In genomic region chr11:65495034-65495433, GRCm38 (mm10) we compare ENCODE assay signal across 10 mouse cellular contexts.
DNase-seq lines count a peak whose midpoint lies in the region; ATAC-seq lines count a peak whose summit lies in the region.
"Had no signal": no experiment of that assay in that cellular context is flagged by ENCODE, and none has a peak within 500 bp of the region (broad histone marks: within the 10 kb centered on the region; RNA-seq: fewer than 3 reads in every experiment).

No protein-coding gene starts in this region.

- no peak overlapping the region for H3K27ac ChIP-seq in hindbrain, embryonic 15.5 days (replicated peaks)
- H3K27ac ChIP-seq in limb, embryonic 12.5 days, result no peak overlapping the region
- H3K27ac ChIP-seq: neural tube, embryonic 13.5 days had no signal

- H3K9me3 ChIP-seq in hindbrain, embryonic 15.5 days, result no peaks in the 10 kb centered on the region
- H3K9me3 ChIP-seq in limb, embryonic 12.5 days, result no peaks in the 10 kb centered on the region
- H3K9me3 ChIP-seq: neural tube, embryonic 13.5 days had no signal

- no peaks in the 10 kb centered on the region for H3K27me3 ChIP-seq in hindbrain, embryonic 15.5 days
- 0 out of 2 replicates have a peak, but pooled peaks cover 1% of the 10 kb centered on the region for H3K27me3 ChIP-seq in limb, embryonic 12.5 days

- H3K9ac ChIP-seq in hindbrain, embryonic 15.5 days, result no peak overlapping the region
- no peak overlapping the region for H3K9ac ChIP-seq in limb, embryonic 12.5 days (replicated peaks)
- H3K9ac ChIP-seq: neural tube, embryonic 13.5 days had no signal

- ATAC-seq in hindbrain, embryonic 15.5 days (ENCODE audit: low FRiP score, low read depth), result no peak
- no peak for ATAC-seq in limb, embryonic 12.5 days (ENCODE audit: insufficient number of reproducible peaks, insufficient read depth, low FRiP score, low TSS enrichment, low read depth)
- no peak for ATAC-seq in granulocyte monocyte progenitor cell, adult 5-6 weeks (replicated peaks; ENCODE audit: poor library complexity, severe bottlenecking)
- ATAC-seq: activated CD4-positive, CD25-positive, alpha-beta regulatory T cell, adult 4 months had no signal

- WGBS in hindbrain, embryonic 15.5 days, result 16% methylated on average over 11 of the region's 11 CpGs
- whole genome bisulfite sequencing in limb, embryonic 12.5 days, result 12% methylated on average over 11 of the region's 11 CpGs

- peak overlapping the region; percentile 30 for H3K4me2 ChIP-seq in hindbrain, embryonic 15.5 days
- H3K4me2 ChIP-seq in limb, embryonic 12.5 days, result peak overlapping the region; percentile 45
- H3K4me2 ChIP-seq: neural tube, embryonic 13.5 days had no signal

- H3K36me3 ChIP-seq in hindbrain, embryonic 15.5 days, result no peaks in the 10 kb centered on the region
- H3K36me3 ChIP-seq in limb, embryonic 12.5 days, result no peaks in the 10 kb centered on the region
- H3K36me3 ChIP-seq: neural tube, embryonic 13.5 days had no signal

- DNase-seq in heart, adult 11 months, result peak; percentile 78
- no peak for DNase-seq in heart, postnatal 25 days (ENCODE audit: low spot score)
- DNase-seq in adrenal gland, adult 8-10 months, result peak; percentile 77
- no peak for DNase-seq in gastrocnemius, adult 8-10 months (ENCODE audit: low spot score in 2 of 2)
- DNase-seq in cerebellum, postnatal 14 days, result no peak

- no peak overlapping the region for H3K4me3 ChIP-seq in hindbrain, embryonic 15.5 days
- H3K4me3 ChIP-seq in limb, embryonic 12.5 days (replicated peaks), result no peak overlapping the region
- H3K4me3 ChIP-seq: neural tube, embryonic 13.5 days had no signal

- intact Hi-C loops in heart, postnatal 25 days (cut with DNase I), result no loop called here

- 0 out of 2 replicates have a peak, but pooled peaks cover 4% of the 10 kb centered on the region for H3K4me1 ChIP-seq in hindbrain, embryonic 15.5 days (replicated peaks)
- peaks cover 9% of the 10 kb centered on the region for H3K4me1 ChIP-seq in limb, embryonic 12.5 days (replicated peaks)

Comparison
In these comparisons a context has a peak if more than half of its experiments do, and no peak if none do; other contexts are left out.
1. DNase-seq: peak in heart, adult 11 months (single experiment) and adrenal gland, adult 8-10 months (single experiment); none in heart, postnatal 25 days (single experiment), gastrocnemius, adult 8-10 months (0 of 2) and cerebellum, postnatal 14 days (0 of 2).